Mouse (Mus musculus): Measurements from ENCODE around the gene Kcnk4. TPM values are rescaled to one million over a fixed set of nuclear protein-coding genes. Genes with fewer than 3 reads are reported as not detected.

Kcnk4 gene
- polyA plus RNA-seq, 1 experiment from 2014 or later, result 0.13 TPM

- Histone ChIP-seq H3K4me3 (ENCODE audit: low read depth, low read length) (0 out of 2 replicates have a peak overlapping the region, but pooled peaks have one; percentile 1), H3K9ac (ENCODE audit: low read length) (no peak overlapping the region), H3K27me3 (ENCODE audit: control insufficient read depth, insufficient read depth, low read length) (peaks cover 61% of the 10 kb centered on the region), H3K27ac (ENCODE audit: low read depth, low read length) (no peak overlapping the region), H3K4me1 (ENCODE audit: control insufficient read depth, insufficient read depth, low read length) (peaks cover 16% of the 10 kb centered on the region), H3K36me3 (ENCODE audit: control insufficient read depth, insufficient read depth, low read length) (no peaks in the 10 kb centered on the region), H3K4me2 (ENCODE audit: low read depth) (peak overlapping the region; percentile 10; the same call in 1 of the 2 replicates), H3K9me3 (ENCODE audit: control insufficient read depth, low read length) (no peaks in the 10 kb centered on the region)
- DNase-seq (ENCODE audit: low spot score) (peak; percentile 74), ATAC-seq (ENCODE audit: insufficient read depth, low FRiP score, low TSS enrichment) (no peak)
- WGBS, result 2% methylated on average over 39 of the region's 39 CpGs
These were observed 9.6 kb downstream of the Kcnk4 start for GRCm38 (mm10) chr19:6924461-6925306.

GRCm38 (mm10) chr19:6922901-6923735 is 11.2 kb downstream of the Kcnk4 start:
- Histone ChIP-seq H3K4me1 (ENCODE audit: control insufficient read depth, insufficient read depth, low read length) (peaks cover 16% of the 10 kb centered on the region), H3K4me2 (ENCODE audit: low read depth) (no peak overlapping the region; the same call in 1 of the 2 replicates), H3K4me3 (ENCODE audit: low read depth, low read length) (no peak overlapping the region), H3K9me3 (ENCODE audit: control insufficient read depth, low read length) (no peaks in the 10 kb centered on the region), H3K27me3 (ENCODE audit: control insufficient read depth, insufficient read depth, low read length) (peaks cover 57% of the 10 kb centered on the region), H3K9ac (ENCODE audit: low read length) (no peak overlapping the region), H3K27ac (ENCODE audit: low read depth, low read length) (no peak overlapping the region), H3K36me3 (ENCODE audit: control insufficient read depth, insufficient read depth, low read length) (no peaks in the 10 kb centered on the region)
- DNase-seq (ENCODE audit: low spot score), result no peak
- no peak for ATAC-seq (ENCODE audit: insufficient read depth, low FRiP score, low TSS enrichment)
- WGBS, result 59% methylated on average over 6 of the region's 6 CpGs

GRCm38 (mm10) chr19:6921647-6922567 is 12.4 kb downstream of the Kcnk4 start, which contains the start of gene Esrra:
TSS of gene Esrra (minus strand) at chr19:6921813.
- peak; percentile 100 for DNase-seq (ENCODE audit: low spot score)
- WGBS, result under 1% methylated on average over 56 of the region's 66 CpGs
- peak within 1 kb of the TSS; percentile 86 for H3K4me2 ChIP-seq (ENCODE audit: low read depth)
- H3K4me1 ChIP-seq (ENCODE audit: control insufficient read depth, insufficient read depth, low read length), result peaks cover 16% of the 10 kb centered on the region
- H3K36me3 ChIP-seq (ENCODE audit: control insufficient read depth, insufficient read depth, low read length), result no peaks in the 10 kb centered on the region
- H3K9ac ChIP-seq (ENCODE audit: low read length), result peak within 1 kb of the TSS; percentile 85
- H3K9me3 ChIP-seq (ENCODE audit: control insufficient read depth, low read length), result no peaks in the 10 kb centered on the region
- peak within 1 kb of the TSS; percentile 75 for H3K4me3 ChIP-seq (ENCODE audit: low read depth, low read length)
- peak; percentile 92 for ATAC-seq (ENCODE audit: insufficient read depth, low FRiP score, low TSS enrichment)
- H3K27me3 ChIP-seq (ENCODE audit: control insufficient read depth, insufficient read depth, low read length), result peaks cover 45% of the 10 kb centered on the region
- peak within 1 kb of the TSS; percentile 86 for H3K27ac ChIP-seq (ENCODE audit: low read depth, low read length)

GRCm38 (mm10) chr19:6920741-6921636 is 13.3 kb downstream of the Kcnk4 start:
- peak overlapping the region; percentile 86 for H3K27ac ChIP-seq (ENCODE audit: low read depth, low read length)
- peak overlapping the region; percentile 86 for H3K4me2 ChIP-seq (ENCODE audit: low read depth)
- ATAC-seq (ENCODE audit: insufficient read depth, low FRiP score, low TSS enrichment) (peak; percentile 48), DNase-seq (ENCODE audit: low spot score) (peak; percentile 54)
- no peaks in the 10 kb centered on the region for H3K36me3 ChIP-seq (ENCODE audit: control insufficient read depth, insufficient read depth, low read length)
- WGBS, result under 1% methylated on average over 33 of the region's 48 CpGs
- H3K9me3 ChIP-seq (ENCODE audit: control insufficient read depth, low read length), result no peaks in the 10 kb centered on the region
- H3K27me3 ChIP-seq (ENCODE audit: control insufficient read depth, insufficient read depth, low read length), result peaks cover 36% of the 10 kb centered on the region
- H3K9ac ChIP-seq (ENCODE audit: low read length), result peak overlapping the region; percentile 85
- H3K4me3 ChIP-seq (ENCODE audit: low read depth, low read length), result peak overlapping the region; percentile 75
- H3K4me1 ChIP-seq (ENCODE audit: control insufficient read depth, insufficient read depth, low read length), result peaks cover 16% of the 10 kb centered on the region

GRCm38 (mm10) chr19:6919876-6920740 is 14.2 kb downstream of the Kcnk4 start:
- Histone ChIP-seq H3K9ac (ENCODE audit: low read length) (peak overlapping the region; percentile 41), H3K4me3 (ENCODE audit: low read depth, low read length) (peak overlapping the region; percentile 75), H3K9me3 (ENCODE audit: control insufficient read depth, low read length) (no peaks in the 10 kb centered on the region), H3K27ac (ENCODE audit: low read depth, low read length) (no peak overlapping the region), H3K36me3 (ENCODE audit: control insufficient read depth, insufficient read depth, low read length) (no peaks in the 10 kb centered on the region), H3K4me1 (ENCODE audit: control insufficient read depth, insufficient read depth, low read length) (peaks cover 16% of the 10 kb centered on the region), H3K4me2 (ENCODE audit: low read depth) (peak overlapping the region; percentile 86), H3K27me3 (ENCODE audit: control insufficient read depth, insufficient read depth, low read length) (peaks cover 27% of the 10 kb centered on the region)
- no peak for DNase-seq (ENCODE audit: low spot score)
- 50% methylated on average over 8 of the region's 8 CpGs for WGBS
- no peak for ATAC-seq (ENCODE audit: insufficient read depth, low FRiP score, low TSS enrichment)

GRCm38 (mm10) chr19:6919431-6919830 is 14.9 kb downstream of the Kcnk4 start:
- H3K27me3 ChIP-seq (ENCODE audit: control insufficient read depth, insufficient read depth, low read length), result peaks cover 21% of the 10 kb centered on the region
- ATAC-seq (ENCODE audit: insufficient read depth, low FRiP score, low TSS enrichment) (no peak), DNase-seq (ENCODE audit: low spot score) (no peak)
- no peaks in the 10 kb centered on the region for H3K9me3 ChIP-seq (ENCODE audit: control insufficient read depth, low read length)
- no peaks in the 10 kb centered on the region for H3K36me3 ChIP-seq (ENCODE audit: control insufficient read depth, insufficient read depth, low read length)
- no peak overlapping the region for H3K27ac ChIP-seq (ENCODE audit: low read depth, low read length)
- H3K4me3 ChIP-seq (ENCODE audit: low read depth, low read length), result no peak overlapping the region
- no peak overlapping the region for H3K4me2 ChIP-seq (ENCODE audit: low read depth)
- no peak overlapping the region for H3K9ac ChIP-seq (ENCODE audit: low read length)
- peaks cover 16% of the 10 kb centered on the region for H3K4me1 ChIP-seq (ENCODE audit: control insufficient read depth, insufficient read depth, low read length)

- no peak overlapping the region for H3K4me3 ChIP-seq (ENCODE audit: low read depth, low read length)
- H3K4me1 ChIP-seq (ENCODE audit: control insufficient read depth, insufficient read depth, low read length), result peaks cover 16% of the 10 kb centered on the region
- ATAC-seq (ENCODE audit: insufficient read depth, low FRiP score, low TSS enrichment) (no peak), DNase-seq (ENCODE audit: low spot score) (no peak)
- WGBS, result 88% methylated on average over 4 of the region's 4 CpGs
- no peak overlapping the region for H3K27ac ChIP-seq (ENCODE audit: low read depth, low read length)
- peaks cover 11% of the 10 kb centered on the region for H3K27me3 ChIP-seq (ENCODE audit: control insufficient read depth, insufficient read depth, low read length)
- no peak overlapping the region for H3K4me2 ChIP-seq (ENCODE audit: low read depth)
- no peak overlapping the region for H3K9ac ChIP-seq (ENCODE audit: low read length)
- peaks cover 2% of the 10 kb centered on the region; the same call in 1 of the 2 replicates for H3K36me3 ChIP-seq (ENCODE audit: control insufficient read depth, insufficient read depth, low read length)
- no peaks in the 10 kb centered on the region for H3K9me3 ChIP-seq (ENCODE audit: control insufficient read depth, low read length)
These were observed 16.0 kb downstream of the Kcnk4 start for GRCm38 (mm10) chr19:6918321-6918720.

Data from neural tube, embryonic 11.5 days (tissue).